Mouse (Mus musculus) midbrain, embryonic 13.5 days (tissue): Measurements from ENCODE around the gene Hist1h1e. TPM values are rescaled to one million over a fixed set of nuclear protein-coding genes. Genes with fewer than 3 reads are reported as not detected.
A peak's percentile ranks its signal among the peaks of the same experiment; 100 is the strongest.
"Not testable (repeated sequence)": the region's sequence is repeated elsewhere in the genome, so short reads cannot be mapped to it uniquely, and the experiment has no call there.

Source experiments
- ATAC-seq: fragments of 200-750 bp; cut with Nextera tagmentation; 2 replicates; pipeline ENCODE4 v1.8.0; 2017; ENCODE audit warnings: mild to moderate bottlenecking, moderate TSS enrichment, moderate library complexity
- H3K27ac ChIP-seq: fragments of 300-500 bp; sonication (generic); 2 replicates; pipeline ENCODE4 v1.5.1; 2015; ENCODE audit warnings: inconsistent platforms, mild to moderate bottlenecking, moderate library complexity
- H3K27me3 ChIP-seq: fragments of 300-500 bp; sonication (generic); 2 replicates; pipeline ENCODE4 v1.6.1; 2015; ENCODE audit warnings: mild to moderate bottlenecking, inconsistent platforms
- H3K36me3 ChIP-seq: fragments of 300-500 bp; sonication (generic); 2 replicates; pipeline ENCODE4 v1.6.1; 2015; ENCODE audit warnings: mild to moderate bottlenecking, inconsistent platforms
- H3K4me1 ChIP-seq: fragments of 300-500 bp; sonication (generic); replicated peaks from 2 replicates; pipeline ENCODE4 v1.6.1; 2015; ENCODE audit warnings: inconsistent platforms
- H3K4me2 ChIP-seq: fragments of 300-500 bp; sonication (generic); replicated peaks from 2 replicates; pipeline ENCODE4 v1.6.1; 2015; ENCODE audit warnings: moderate library complexity, mild to moderate bottlenecking, inconsistent platforms
- H3K4me3 ChIP-seq: fragments of 300-500 bp; sonication (generic); replicated peaks from 2 replicates; pipeline ENCODE4 v1.5.1; 2015; ENCODE audit warnings: mild to moderate bottlenecking, inconsistent platforms
- H3K9ac ChIP-seq: fragments of 300-500 bp; sonication (generic); replicated peaks from 2 replicates; pipeline ENCODE4 v1.6.1; 2015; ENCODE audit warnings: mild to moderate bottlenecking, inconsistent platforms
- H3K9me3 ChIP-seq: fragments of 300-500 bp; sonication (generic); 2 replicates; pipeline ENCODE4 v1.6.1; 2016; ENCODE audit warnings: mild to moderate bottlenecking, inconsistent platforms
- WGBS: fragments of 180-500 bp; shearing (Covaris S2); methylation state at CpG from one replicate; pipeline ENCODE4 v1.1.7; 2015; 5-methylcytosine and 5-hydroxymethylcytosine counted together
- polyA plus RNA-seq: library from polyadenylated mRNA; unstranded; fragments of >200 nt; fragmentation: Nextera tagmentation; extraction: Ambion mirVana; gene quantifications from 2 replicates; pipeline ENCODE4 v1.2.1, GENCODE M21; 2015

Hist1h1e gene
- polyA plus RNA-seq, 1 experiment from 2014 or later, result 15.0 TPM

- not testable (repeated sequence) for H3K36me3 ChIP-seq, ATAC-seq, H3K9me3 ChIP-seq, H3K27me3 ChIP-seq
- peak overlapping the region; percentile 75 for H3K4me2 ChIP-seq
- H3K4me1 ChIP-seq, result peaks cover 39% of the 10 kb centered on the region
- peak overlapping the region; percentile 74 for H3K9ac ChIP-seq
- H3K4me3 ChIP-seq, result peak overlapping the region; percentile 46
- peak overlapping the region; percentile 80 for H3K27ac ChIP-seq
- under 1% methylated on average over 15 of the region's 40 CpGs for WGBS
Observed at GRCm38 (mm10) chr13:23575864-23576313, 46.5 kb downstream of the Hist1h1e start.

- peak; percentile 61 for ATAC-seq
- Histone ChIP-seq H3K9ac (peak within 1 kb of the TSS; percentile 74), H3K4me3 (peak within 1 kb of the TSS; percentile 46), H3K27me3 (no peaks in the 10 kb centered on the region), H3K4me2 (peak within 1 kb of the TSS; percentile 75), H3K36me3 (no peaks in the 10 kb centered on the region), H3K4me1 (peaks cover 37% of the 10 kb centered on the region), H3K9me3 (no peaks in the 10 kb centered on the region), H3K27ac (peak within 1 kb of the TSS; percentile 85)
- WGBS, result under 1% methylated on average over 18 of the region's 18 CpGs
Observed at GRCm38 (mm10) chr13:23575271-23575851, 47.0 kb downstream of the Hist1h1e start, which contains the start of gene Hist1h3d. Gene Hist1h3d (plus strand): TSS chr13:23575763.

GRCm38 (mm10) chr13:23574546-23575170 is 47.7 kb downstream of the Hist1h1e start:
- H3K9ac ChIP-seq, result 0 out of 2 replicates have a peak overlapping the region, but pooled peaks have one; percentile 46
- not testable (repeated sequence) for ATAC-seq, H3K27me3 ChIP-seq, H3K9me3 ChIP-seq, H3K36me3 ChIP-seq
- WGBS, result under 1% methylated on average over 8 of the region's 39 CpGs
- H3K4me1 ChIP-seq, result peaks cover 42% of the 10 kb centered on the region
- H3K27ac ChIP-seq, result peak overlapping the region; percentile 85
- peak overlapping the region; percentile 46 for H3K4me3 ChIP-seq
- peak overlapping the region; percentile 57 for H3K4me2 ChIP-seq

- not testable (repeated sequence) for H3K9me3 ChIP-seq, H3K27me3 ChIP-seq, H3K36me3 ChIP-seq
- Histone ChIP-seq H3K4me2 (peak within 1 kb of the TSS; percentile 75), H3K27ac (peak within 1 kb of the TSS; percentile 85), H3K9ac (peak within 1 kb of the TSS; percentile 59), H3K4me1 (peaks cover 45% of the 10 kb centered on the region), H3K4me3 (peak within 1 kb of the TSS; percentile 46)
- ATAC-seq, result peak; percentile 91
- WGBS, result under 1% methylated on average over 34 of the region's 42 CpGs
Observed at GRCm38 (mm10) chr13:23573898-23574524, 48.3 kb downstream of the Hist1h1e start, which contains the start of the genes Hist1h2bf and Hist1h2ad. Gene Hist1h2bf (minus strand): TSS chr13:23574196. Gene Hist1h2ad (plus strand): TSS chr13:23574381.

GRCm38 (mm10) chr13:23573034-23573897 is 49.1 kb downstream of the Hist1h1e start:
- 13% methylated on average over 18 of the region's 20 CpGs for WGBS
- peak overlapping the region; percentile 75 for H3K4me2 ChIP-seq
- not testable (repeated sequence) for ATAC-seq

GRCm38 (mm10) chr13:23572218-23573033 is 49.9 kb downstream of the Hist1h1e start:
- H3K36me3 ChIP-seq, result no peaks in the 10 kb centered on the region
- 45% methylated on average over 2 of the region's 2 CpGs for WGBS
- peaks cover 45% of the 10 kb centered on the region for H3K4me1 ChIP-seq
- peak overlapping the region; percentile 75 for H3K4me2 ChIP-seq
- H3K9ac ChIP-seq, result peak overlapping the region; percentile 76; the same call in 1 of the 2 replicates
- peak overlapping the region; percentile 96 for H3K27ac ChIP-seq
- H3K4me3 ChIP-seq, result peak overlapping the region; percentile 51
- no peaks in the 10 kb centered on the region for H3K9me3 ChIP-seq
- ATAC-seq, result no peak
- no peaks in the 10 kb centered on the region for H3K27me3 ChIP-seq

More at GRCm38 (mm10) chr13:23573034-23573897, 49.1 kb downstream of the Hist1h1e start:
- H3K9me3 ChIP-seq, H3K36me3 ChIP-seq, H3K27me3 ChIP-seq: not testable (repeated sequence)
- Histone ChIP-seq H3K4me3 (peak overlapping the region; percentile 29), H3K4me1 (peaks cover 45% of the 10 kb centered on the region), H3K27ac (peak overlapping the region; percentile 96), H3K9ac (peak overlapping the region; percentile 59)

GRCm38 (mm10) chr13:23571504-23572217 is 50.7 kb downstream of the Hist1h1e start:
- not testable (repeated sequence) for H3K9me3 ChIP-seq, ATAC-seq, H3K36me3 ChIP-seq, H3K27me3 ChIP-seq
- peak overlapping the region; percentile 51 for H3K4me3 ChIP-seq
- peak overlapping the region; percentile 96 for H3K27ac ChIP-seq
- peak overlapping the region; percentile 76 for H3K9ac ChIP-seq
- H3K4me2 ChIP-seq, result peak overlapping the region; percentile 75
- H3K4me1 ChIP-seq, result peaks cover 37% of the 10 kb centered on the region
- WGBS, result under 1% methylated on average over 16 of the region's 34 CpGs

GRCm38 (mm10) chr13:23571022-23571503 is 51.3 kb downstream of the Hist1h1e start, which contains the start of the genes Hist1h2ae and Hist1h2bg:
Gene Hist1h2ae (minus strand): TSS chr13:23571220.
Gene Hist1h2bg (plus strand): TSS chr13:23571396.
- no peaks in the 10 kb centered on the region for H3K27me3 ChIP-seq
- H3K4me2 ChIP-seq, result peak within 1 kb of the TSS; percentile 75
- H3K9me3 ChIP-seq, result no peaks in the 10 kb centered on the region
- peaks cover 31% of the 10 kb centered on the region for H3K4me1 ChIP-seq
- ATAC-seq, result peak; percentile 93
- H3K4me3 ChIP-seq, result peak within 1 kb of the TSS; percentile 51
- WGBS, result under 1% methylated on average over 18 of the region's 18 CpGs
- no peaks in the 10 kb centered on the region for H3K36me3 ChIP-seq
- H3K9ac ChIP-seq, result peak within 1 kb of the TSS; percentile 76
- peak within 1 kb of the TSS; percentile 96 for H3K27ac ChIP-seq
